Mouse (Mus musculus) spleen, postnatal 14 days (tissue): ENCODE results near the gene Tmed6.
"Not testable (repeated sequence)": the region's sequence is repeated elsewhere in the genome, so short reads cannot be mapped to it uniquely, and the experiment has no call there.

ENCODE experiments used
- DNase-seq, 2 experiments: peaks; one replicate each; pipeline ENCODE4 v3.0.0; 2021 to 2022; ENCODE audit warnings: low spot score in 2 of 2

The Tmed6 gene

GRCm38 (mm10) chr8:107065511-107066496 is at the start of gene Tmed6:
Tmed6 (minus strand) TSS chr8:107065644.
- peak in 1 of 2 experiments; percentile 18 for DNase-seq

GRCm38 (mm10) chr8:107115008-107115320 is 49.5 kb upstream of the Tmed6 start:
- DNase-seq = no peak

GRCm38 (mm10) chr8:107114150-107115007 is 48.9 kb upstream of the Tmed6 start:
- DNase-seq = no peak

GRCm38 (mm10) chr8:107113209-107113608 is 47.8 kb upstream of the Tmed6 start:
- DNase-seq = no peak

GRCm38 (mm10) chr8:107111340-107112105 is 46.1 kb upstream of the Tmed6 start:
- DNase-seq = no peak

GRCm38 (mm10) chr8:107110629-107111330 is 45.3 kb upstream of the Tmed6 start:
- no peak for DNase-seq

GRCm38 (mm10) chr8:107109816-107110435 is 44.5 kb upstream of the Tmed6 start:
- no peak for DNase-seq

GRCm38 (mm10) chr8:107108978-107109720 is 43.7 kb upstream of the Tmed6 start:
- DNase-seq = no peak

- not testable (repeated sequence) for DNase-seq
These were observed 42.6 kb upstream of the Tmed6 start for GRCm38 (mm10) chr8:107108089-107108488.

GRCm38 (mm10) chr8:107104547-107104946 is 39.1 kb upstream of the Tmed6 start:
- DNase-seq = peak; percentile 27 to 61

GRCm38 (mm10) chr8:107100635-107101034 is 35.2 kb upstream of the Tmed6 start:
- no peak for DNase-seq

GRCm38 (mm10) chr8:107096366-107097036 is 31.1 kb upstream of the Tmed6 start, which contains the start of gene Terf2:
Terf2 (minus strand) TSS chr8:107096547.
- DNase-seq = peak; percentile 75 to 84

GRCm38 (mm10) chr8:107095717-107096365 is 30.4 kb upstream of the Tmed6 start:
- no peak for DNase-seq

- no peak for DNase-seq
These were observed 25.1 kb upstream of the Tmed6 start for GRCm38 (mm10) chr8:107090531-107090930.

- no peak for DNase-seq
These were observed 23.2 kb upstream of the Tmed6 start for GRCm38 (mm10) chr8:107088526-107089063.

GRCm38 (mm10) chr8:107086018-107086417 is 20.6 kb upstream of the Tmed6 start:
- no peak for DNase-seq

- no peak for DNase-seq
These were observed 19.9 kb upstream of the Tmed6 start for GRCm38 (mm10) chr8:107085358-107085757.

- DNase-seq = no peak
These were observed 10.9 kb upstream of the Tmed6 start for GRCm38 (mm10) chr8:107076239-107076888.
